Mouse (Mus musculus) layer of hippocampus, adult 8-10 months (tissue): ENCODE data around the gene Bcl2l11. TPM values are rescaled to one million over a fixed set of nuclear protein-coding genes. Genes with fewer than 3 reads are reported as not detected.
"Not testable (repeated sequence)": the region's sequence is repeated elsewhere in the genome, so short reads cannot be mapped to it uniquely, and the experiment has no call there.

Experiments
- DNase-seq, 2 experiments: peaks; one replicate each; pipeline ENCODE4 v3.0.0; 2022; ENCODE audit warnings: low spot score in 2 of 2
- total RNA-seq, 4 experiments: library from RNA; stranded (reverse); gene quantifications; 2 replicates each; pipeline ENCODE4 v1.2.4; 2022

Bcl2l11 gene
- total RNA-seq, 4 experiments from 2014 or later, result 5.1 to 8.1 (median 6.5) TPM

DNA sequence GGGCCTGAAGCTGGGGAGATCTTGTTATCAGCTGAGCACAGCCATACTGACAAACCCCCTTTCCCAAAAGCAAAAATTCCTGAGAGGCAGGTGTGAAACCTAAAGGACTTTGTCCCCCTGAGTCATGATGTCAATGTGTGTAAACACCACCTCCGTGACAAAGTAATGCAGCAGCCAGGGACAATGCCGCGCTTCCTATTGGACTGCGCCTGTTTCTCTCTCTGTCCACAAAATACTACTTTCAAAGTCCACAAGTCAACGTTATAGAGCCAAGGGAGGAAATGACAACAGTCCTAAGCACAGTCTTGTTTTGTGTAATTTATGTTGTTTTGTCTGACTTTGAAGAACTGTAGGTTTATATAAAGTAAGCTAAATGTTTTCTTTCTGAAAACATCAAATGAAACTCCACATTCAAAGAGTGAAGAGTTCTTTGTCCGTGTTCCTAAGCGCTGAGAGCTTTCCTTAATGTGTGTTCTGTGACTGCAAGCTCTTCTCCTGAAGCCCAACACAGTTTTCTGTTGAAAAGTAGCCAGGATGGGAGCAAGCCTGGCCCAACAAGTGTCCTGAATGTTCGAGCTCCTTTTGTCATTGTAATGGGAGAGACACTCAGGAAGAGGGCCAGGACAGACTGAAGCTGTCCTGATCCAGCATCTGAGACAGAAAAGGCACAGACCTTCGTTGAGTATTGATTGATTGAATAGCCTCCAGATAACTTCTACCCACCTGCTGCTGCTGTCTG, 48.9 kb downstream of the Bcl2l11 start:
- no peak for DNase-seq

DNA sequence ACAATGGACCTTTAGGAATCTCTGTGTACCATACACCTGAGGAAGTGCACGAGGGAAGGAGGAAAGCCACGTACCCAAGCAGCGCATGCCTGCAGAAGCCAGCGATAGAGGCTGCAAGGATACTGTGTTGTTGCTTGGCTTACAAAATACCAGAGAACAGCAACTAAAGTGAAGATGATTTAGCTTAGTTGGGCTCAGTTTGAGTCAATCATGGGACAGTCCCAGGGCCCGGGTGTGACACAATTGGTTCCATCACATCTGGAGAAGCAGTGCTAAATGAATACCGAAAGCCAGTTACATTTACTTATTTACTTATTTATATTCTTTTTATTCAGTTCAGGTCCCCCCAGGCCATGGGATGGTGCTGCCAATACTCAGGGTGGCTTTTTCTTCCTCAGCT, 49.8 kb downstream of the Bcl2l11 start:
- no peak for DNase-seq

DNA sequence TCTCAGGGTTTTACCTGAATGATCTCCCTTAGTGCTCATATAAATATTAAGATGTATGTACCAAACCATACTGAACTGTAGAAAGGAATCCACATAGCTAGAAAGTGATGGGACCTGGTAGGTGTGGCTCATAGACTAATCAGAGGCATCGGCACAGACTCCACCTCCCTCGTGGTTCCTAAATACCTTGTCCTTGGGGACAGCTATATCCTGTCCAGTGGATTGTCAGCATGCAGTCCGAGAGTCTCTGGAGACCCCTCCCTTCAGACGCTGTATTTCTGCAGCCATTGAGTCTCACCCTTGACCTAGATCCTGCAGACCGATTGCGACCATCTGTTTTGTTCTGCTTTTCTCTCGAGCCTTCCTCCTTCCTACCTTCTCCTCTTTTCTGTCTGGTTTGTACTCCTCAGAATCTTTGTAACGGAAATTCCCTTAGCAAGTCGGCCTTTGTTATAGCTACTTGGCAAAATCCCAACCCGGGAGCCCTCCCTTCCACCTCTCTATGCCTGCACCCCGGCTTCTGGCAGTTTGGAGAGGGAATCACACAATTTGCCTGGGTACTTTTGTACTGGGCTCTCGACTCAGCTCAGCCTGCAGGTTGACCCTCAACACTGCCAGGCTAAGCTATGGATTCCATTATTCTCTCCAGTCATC, 50.7 kb downstream of the Bcl2l11 start:
- DNase-seq, result no peak

DNA sequence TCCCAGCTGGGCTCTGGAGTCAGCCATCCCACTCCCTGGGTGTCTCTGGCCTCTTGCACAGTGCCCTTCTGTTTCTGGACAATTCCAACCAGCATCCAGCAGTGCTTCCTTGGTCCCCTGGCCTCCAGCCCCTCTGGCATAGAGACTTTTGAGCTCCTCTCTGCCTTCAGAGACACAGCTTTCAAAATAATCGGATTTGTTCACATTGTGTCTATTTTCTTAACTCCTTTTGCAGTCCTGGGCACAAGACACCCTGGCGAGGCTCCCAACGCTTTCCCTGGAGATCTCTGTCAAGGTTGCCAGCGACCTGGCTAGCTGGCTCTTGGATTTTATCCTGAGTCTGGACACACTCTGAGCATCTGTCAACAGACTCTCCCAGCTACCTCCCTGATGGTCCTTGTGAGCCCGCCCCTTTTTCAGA, 51.4 kb downstream of the Bcl2l11 start:
- no peak for DNase-seq

DNA sequence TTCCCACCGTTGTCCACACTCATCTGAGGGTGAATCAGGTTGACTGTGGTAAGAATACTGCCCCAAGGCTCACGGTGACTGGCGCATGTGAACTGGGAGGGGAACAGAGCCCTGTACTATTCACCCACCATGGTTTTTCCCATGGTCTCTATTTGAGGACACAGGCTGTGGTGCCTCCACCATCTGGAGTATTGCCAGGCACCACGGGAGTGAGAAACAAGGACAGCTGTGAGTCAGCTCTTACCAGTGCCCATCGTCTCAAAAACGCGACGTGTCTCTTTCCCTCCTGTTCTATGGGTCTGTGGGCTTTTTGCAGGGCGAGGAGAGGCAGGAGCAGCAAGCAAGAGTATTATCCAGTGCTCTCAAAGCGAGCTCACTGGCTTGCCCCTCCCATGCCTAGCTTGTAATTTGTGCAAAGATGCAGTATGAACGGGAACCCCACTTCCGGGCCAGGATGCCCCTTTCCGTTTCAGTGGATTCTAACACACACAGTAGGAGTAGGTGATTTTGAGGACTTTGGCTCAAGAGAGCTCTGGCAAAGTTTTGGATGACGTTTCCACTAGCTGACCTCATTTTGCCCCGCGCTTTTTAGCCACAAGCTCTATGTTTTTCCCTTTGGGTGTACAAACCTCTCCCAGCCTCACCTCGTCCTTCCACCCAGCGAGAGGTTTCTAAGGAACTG, 53.4 kb downstream of the Bcl2l11 start:
- DNase-seq, result no peak

DNA sequence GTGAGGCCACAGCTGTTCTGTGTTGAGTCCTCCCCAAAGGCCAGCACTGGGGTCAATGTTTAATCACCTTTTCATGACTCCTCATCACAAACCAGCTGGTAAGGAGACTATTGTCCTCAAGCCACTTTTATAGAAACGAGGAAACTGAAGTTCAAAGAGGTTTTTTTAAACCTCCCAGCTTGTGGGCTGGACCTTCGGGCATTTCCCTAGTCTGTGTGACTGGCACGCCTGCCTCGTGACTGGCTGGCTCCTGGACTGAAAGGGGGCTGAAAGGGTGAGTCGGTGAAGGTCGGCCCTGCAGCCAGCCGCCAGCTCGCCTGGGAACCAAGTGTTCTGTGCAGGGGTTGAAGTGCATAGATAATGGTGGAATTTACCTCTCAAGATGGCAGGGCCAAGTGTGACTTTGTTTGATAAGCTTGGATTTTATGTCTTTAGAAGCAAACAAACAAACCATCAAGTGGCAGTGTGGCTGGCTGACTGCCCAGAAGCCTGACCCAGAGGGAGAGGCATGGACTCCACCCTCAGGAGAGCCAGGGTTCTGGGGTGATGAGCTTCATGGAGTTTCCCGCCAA, 54.1 kb downstream of the Bcl2l11 start:
- DNase-seq, result no peak

DNA sequence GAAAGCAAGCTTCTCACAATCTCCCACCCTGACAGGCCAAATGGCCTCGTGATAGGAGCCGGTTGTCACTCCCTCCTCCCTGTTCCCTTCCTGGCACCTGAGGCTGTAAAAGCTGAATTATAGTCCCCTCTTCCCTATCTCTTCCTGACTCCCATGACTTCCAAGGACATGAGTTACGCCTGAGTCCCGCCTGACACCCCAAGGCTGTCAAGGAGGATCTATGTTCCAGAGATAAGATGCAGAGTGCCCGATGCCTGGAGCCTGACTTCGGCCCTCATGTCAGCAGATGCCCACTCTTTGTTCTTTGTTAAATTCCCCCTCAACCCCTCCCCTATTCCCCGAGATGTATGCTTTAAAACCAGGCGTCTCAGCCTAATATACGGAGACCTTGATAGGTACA, 56.3 kb downstream of the Bcl2l11 start:
- not testable (repeated sequence) for DNase-seq

DNA sequence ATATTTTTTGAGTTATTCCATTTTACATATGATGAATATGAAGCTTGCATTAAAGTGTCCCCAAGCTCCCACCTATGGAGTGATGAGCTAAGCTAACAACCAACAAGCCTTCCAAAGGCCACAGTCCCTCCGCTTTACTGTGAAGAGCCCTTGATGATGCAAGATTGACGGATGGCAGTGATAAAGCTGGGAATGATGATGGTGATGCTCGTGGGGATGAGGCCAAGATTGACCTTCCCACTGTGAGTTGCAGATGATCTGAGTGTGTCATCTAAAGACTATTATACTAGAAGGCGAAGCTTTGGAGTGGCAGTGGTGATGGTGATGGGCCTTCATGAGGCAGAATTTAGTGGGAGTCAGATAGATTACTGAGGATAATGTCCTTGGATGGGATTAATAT, 56.9 kb downstream of the Bcl2l11 start:
- no peak for DNase-seq

DNA sequence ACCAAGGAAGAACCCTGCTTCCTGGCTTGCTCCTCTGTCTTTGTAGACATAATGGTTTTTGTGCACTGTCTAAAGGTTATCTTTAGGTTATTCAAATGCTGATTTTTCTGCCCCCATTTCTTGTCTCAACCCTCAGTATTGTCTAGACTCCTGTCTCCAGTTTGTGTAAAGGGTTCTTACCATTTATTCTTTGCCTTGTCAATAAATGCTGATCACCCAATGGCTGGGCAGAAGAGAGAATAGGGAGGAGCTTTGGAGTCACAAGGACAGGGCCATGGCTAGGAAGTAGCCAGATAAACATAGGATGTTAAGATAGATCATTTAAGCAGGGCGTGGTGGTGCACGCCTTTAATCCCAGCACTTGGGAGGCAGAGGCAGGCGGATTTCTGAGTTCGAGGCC, 57.9 kb downstream of the Bcl2l11 start:
- DNase-seq, result no peak

DNA sequence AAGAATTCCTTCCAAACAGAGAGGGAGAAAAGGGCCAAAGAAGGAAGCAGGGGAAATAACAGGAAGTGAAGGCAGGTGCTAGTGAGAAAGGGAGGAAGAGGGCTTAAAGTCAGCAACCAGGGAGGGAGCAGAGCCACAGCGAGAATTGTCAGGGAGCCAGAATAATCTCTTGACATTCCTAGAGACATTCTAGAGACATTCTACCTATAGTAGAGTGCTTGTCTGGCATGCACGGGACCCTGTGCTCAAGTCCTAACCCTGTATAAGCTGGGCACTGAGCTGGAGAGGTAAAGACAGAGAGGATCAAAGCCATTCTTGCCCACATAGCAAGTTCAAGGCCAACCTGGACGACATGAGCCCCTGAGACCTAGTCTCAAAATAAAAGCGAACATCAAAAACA, 60.1 kb downstream of the Bcl2l11 start:
- DNase-seq, result no peak

DNA sequence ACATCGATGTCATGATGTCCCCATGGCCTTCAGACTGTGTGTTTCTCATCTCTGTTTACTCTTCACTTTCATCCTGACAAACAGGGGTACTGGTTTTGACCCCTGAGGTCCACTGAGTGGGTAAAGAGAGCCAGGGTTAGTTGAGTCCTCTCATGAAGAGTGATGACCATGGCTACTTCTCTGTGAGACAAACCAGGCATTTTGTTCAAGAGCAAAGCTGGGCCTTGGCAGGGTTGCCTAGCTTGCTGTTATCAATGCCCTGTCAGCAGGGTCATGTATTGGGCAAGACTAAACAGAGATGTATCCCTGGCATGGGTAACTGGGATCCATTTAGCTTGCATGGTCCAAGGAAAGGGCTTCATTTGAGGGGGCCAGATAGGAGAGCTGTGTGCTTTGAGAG, 61.4 kb downstream of the Bcl2l11 start:
- no peak for DNase-seq

DNA sequence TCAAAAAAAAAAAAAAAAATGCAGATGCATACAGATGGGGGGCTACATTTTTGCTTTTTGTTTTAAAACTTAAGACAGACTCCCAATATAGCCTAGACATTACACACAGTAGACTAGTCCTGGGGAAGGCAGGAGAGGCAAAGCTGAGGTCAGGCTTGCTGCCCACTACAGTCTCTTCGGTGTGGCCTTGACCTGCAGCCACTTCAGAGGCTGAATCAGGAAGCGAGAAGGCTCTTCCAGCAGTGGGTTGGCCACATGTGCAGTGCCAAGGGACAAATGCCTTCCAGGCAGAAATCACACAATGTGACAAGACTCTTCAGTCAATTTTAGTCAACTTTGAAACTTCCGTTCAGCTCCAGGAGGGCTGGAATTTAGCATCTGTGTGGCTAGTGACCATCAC, 62.6 kb downstream of the Bcl2l11 start:
- no peak for DNase-seq

DNA sequence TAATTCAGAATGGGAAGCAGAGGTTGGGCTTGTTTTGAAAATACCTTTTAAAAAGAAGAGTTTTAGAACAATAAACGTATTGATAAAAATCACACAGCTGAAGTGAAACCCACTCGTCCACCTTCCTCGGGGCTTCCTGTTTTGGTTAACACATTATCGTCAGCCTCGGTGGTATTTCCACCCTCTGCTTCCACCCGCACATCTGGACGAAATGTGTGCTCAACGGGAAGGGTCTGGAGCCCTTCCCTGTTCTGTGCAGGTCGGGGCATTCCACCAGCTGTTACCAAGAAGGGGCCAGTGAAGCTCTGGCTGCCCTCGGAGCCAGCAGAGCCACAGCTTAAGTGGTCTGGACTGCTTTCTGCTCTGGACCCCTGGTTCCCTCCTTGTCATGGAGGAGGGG, 63.9 kb downstream of the Bcl2l11 start:
- no peak for DNase-seq

DNA sequence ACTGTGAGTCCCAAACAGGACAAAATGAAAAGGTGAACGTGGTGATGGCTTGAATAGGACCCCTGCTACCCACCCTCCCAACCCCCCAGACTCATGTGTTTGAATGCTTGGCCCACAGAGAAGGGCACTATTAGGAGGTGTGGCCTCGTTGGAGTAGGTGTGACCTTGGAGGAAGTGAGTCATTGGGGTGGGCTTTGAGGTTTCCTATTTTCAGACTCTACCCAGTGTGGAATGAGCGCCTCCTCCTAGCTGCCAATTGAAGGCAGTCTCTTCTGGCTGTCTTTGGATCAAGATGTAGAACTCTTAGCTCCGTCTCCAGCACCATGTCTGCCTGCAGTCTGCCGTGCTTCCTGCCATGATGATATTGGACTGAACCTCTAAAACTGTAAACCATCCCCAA, 64.4 kb downstream of the Bcl2l11 start:
- DNase-seq, result no peak

DNA sequence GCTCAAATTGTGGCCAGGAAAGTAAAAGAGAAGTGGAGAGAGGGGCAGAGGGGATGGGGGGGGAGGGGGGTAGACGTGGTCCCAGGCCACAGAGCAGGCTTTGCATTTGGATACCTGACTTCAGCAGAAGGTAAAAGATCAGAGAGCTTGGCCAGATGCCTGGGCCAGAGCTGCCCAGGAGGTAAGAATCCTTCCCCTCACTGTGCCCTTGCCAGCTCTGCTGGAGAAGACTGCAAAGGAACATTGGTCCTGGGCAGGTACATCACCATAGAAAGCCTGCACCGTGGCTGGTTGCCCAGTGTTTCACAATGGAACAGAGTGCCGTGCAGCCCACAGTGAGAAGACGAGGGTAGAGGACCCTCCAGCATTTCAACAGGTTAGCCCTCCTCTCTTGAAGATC, 67.6 kb downstream of the Bcl2l11 start:
- no peak for DNase-seq

DNA sequence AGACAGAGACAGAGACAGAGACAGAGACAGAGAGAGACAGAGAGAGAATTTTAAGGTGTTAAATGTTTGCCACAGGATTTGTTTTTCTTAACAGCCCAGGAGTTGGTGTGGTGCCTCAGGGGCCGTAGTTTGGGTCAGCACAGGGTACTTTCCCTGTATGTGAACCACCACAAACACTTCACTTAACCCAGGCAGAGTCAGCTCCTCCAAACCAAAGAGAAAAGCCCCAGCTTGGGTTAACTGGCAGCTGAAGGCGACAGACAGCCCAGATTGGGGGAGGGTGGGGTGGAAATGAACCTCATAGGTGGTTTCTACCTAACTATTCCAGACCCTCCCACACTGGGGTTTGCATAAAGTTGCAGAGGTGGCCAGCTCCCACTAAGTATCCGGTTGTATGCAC, 71.5 kb downstream of the Bcl2l11 start:
- no peak for DNase-seq

DNA sequence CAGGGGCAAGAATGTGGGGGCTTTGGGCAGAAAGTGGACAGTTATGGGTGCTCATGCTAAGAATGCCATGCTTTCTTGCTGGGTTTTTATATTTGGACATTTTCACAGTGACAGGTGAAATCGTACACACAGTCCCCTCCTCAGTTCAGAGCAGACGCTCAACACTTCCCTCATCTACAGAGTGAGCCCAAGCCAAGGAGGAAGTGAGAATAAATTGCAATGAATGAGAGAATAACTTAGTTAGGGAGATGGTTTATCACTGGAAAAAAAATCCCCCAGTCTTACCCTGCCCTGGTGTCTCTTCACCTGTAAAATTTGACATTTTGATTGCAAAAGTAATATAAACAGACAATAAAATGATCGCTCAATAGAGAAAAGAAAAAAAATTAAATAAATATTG, 77.3 kb downstream of the Bcl2l11 start:
- DNase-seq, result no peak

DNA sequence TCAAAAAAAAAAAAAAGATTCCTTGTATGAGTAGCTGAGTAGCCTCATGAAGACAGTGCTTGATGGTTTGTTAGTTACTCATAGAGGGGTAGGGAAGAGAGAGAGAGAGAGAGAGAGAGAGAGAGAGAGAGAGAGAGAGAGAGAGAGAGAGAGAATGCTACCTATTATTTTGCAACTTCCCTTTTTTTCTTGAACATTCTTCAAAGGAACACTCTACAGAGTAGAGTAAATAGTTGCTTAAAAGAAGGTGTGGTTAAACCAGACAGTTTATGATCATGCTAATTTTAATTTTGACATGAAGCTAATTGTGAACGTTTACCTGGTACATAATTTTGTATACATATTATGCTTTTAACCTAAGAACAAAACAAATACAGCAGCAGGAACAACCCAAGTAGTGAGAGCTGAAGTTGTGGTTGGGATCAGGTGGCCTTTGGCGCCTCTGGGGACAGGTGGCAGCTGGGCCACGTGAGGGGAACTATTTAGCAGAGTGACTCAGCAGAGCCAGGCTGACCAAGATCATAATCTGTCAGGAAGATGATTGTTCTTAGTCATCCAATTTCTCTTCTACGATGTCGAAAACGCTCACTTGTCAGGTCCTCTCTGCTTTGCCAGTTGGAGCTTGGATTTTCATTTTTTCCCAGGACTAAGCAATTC, 78.0 kb downstream of the Bcl2l11 start:
- DNase-seq, result no peak

DNA sequence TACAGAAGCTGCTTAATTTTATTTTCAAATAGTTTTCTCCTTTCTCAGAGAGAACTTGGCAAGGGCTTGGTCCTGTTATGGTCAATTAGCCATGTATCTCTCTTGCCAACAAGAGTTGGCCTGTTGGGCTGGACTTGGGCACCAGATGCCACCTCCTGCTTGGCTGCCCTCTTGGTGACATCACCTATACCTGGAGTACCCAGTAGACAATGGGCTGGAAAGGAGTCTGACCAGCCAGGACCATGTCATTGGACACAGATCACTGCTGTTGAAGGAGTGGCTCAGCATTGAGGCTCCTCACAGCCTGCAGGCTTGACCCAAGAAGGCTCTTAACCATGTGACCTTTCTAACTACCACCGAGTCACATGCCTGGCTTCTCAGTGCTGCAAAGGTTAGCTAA, 82.7 kb downstream of the Bcl2l11 start:
- DNase-seq, result no peak

DNA sequence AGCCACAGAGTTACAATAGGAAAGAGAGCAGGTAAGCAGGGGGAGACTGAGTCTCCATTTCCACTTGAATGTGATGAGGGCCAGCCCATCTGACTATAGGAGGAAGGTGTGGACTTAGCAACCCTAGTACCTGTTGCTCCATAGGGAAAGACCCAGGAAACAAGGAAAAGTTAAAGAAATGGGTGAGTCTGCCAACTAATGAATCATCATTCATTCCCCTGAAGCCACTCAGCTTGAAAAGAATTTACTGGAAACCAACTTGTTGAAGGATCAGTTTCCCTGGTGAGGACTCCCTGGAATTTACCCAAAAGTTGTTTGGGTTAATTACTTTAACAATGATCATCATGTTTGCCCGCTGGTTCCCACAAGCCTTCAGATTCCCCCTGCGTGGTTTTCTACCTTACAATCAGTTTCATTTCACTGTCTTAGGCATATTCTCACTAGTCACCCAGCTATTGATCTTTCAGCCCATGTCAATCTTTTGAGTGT, 84.0 kb downstream of the Bcl2l11 start:
- no peak for DNase-seq

DNA sequence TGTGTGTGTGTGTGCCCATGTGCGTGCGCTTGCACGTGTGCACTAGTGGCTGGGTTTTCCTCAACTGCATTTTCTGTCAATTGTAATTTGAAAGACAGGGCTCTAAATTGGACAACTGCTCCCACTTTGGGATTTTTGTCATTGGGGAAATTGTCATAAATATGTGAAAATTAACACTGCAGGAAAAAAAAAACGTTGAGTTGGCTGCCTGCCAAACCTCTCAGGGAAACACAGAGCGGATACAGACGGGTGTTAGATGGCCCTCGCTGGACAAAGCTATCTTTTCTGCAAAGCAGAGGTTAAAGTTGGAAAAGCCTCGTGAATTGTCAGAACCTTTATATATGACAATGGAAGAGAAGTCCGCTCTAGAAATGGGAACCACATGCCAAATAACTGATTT, 84.5 kb downstream of the Bcl2l11 start:
- DNase-seq, result no peak
